Mouse (Mus musculus): ENCODE measurements around the gene Gm5678. TPM values are rescaled to one million over a fixed set of nuclear protein-coding genes. Genes with fewer than 3 reads are reported as not detected.
A peak's percentile ranks its signal among the peaks of the same experiment; 100 is the strongest.
"Not testable (repeated sequence)": the region's sequence is repeated elsewhere in the genome, so short reads cannot be mapped to it uniquely, and the experiment has no call there.

Gm5678 gene
- polyA plus RNA-seq, 1 experiment from 2014 or later: not detected

DNA sequence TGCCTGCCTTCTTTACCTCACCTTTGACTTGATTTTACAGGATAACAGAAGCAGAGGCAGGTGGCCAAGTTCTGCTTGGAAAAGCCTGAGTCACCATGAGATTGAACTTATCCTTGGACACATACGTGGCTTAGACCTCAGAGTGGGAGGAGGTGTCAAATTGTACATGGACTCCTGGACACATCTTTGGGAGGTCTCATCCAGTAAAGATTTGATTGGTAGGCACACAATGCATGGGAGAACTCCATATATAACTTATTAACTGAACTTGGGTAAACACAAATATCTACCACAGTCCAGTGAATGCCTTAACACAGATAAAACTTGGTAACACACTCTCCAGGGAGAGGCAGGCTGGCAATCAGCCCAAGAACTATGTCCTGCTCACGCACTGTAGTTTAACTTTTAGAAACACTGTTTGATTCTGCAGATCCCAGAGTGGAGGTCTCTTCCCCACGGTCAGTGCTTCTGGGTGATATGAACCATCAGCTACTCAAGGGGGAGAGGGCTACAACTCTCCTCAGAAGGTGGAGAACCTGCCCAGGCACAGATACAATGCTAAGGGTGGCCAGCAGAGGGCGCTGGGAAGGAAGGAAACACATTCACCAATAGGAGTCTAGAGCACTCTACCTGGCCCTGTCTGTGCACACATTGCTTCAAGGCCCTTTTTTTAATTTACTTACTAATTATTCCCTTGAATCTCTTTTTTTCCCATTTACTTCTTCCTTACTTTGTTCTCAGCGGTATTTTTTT is 12.6 kb upstream of the Gm5678 start:
- Histone ChIP-seq H3K9ac (ENCODE audit: low read depth, low read length) (no peak overlapping the region), H3K27ac (peak overlapping the region; percentile 31; the same call in 1 of the 2 replicates), H3K9me3 (replicated peaks; ENCODE audit: low read length) (no peaks in the 10 kb centered on the region), H3K36me3 (ENCODE audit: insufficient read depth, low read length) (no peaks in the 10 kb centered on the region), H3K27me3 (ENCODE audit: insufficient read depth, low read length) (no peaks in the 10 kb centered on the region), H3K4me1 (replicated peaks; ENCODE audit: insufficient read depth, low read length) (no peaks in the 10 kb centered on the region), H3K4me3 (replicated peaks; ENCODE audit: low read depth, low read length) (no peak overlapping the region), H3K4me2 (ENCODE audit: low read length) (no peak overlapping the region)
- ATAC-seq (replicated peaks; ENCODE audit: low FRiP score, low read depth) (peak; percentile 95), DNase-seq (ENCODE audit: low spot score) (peak; percentile 72)
- peak; percentile 85 for TF ChIP-seq CTCF (IDR thresholded peaks at IDR 0.05; ENCODE audit: low read depth)
- WGBS: 29% methylated on average over 5 of the region's 5 CpGs

DNA sequence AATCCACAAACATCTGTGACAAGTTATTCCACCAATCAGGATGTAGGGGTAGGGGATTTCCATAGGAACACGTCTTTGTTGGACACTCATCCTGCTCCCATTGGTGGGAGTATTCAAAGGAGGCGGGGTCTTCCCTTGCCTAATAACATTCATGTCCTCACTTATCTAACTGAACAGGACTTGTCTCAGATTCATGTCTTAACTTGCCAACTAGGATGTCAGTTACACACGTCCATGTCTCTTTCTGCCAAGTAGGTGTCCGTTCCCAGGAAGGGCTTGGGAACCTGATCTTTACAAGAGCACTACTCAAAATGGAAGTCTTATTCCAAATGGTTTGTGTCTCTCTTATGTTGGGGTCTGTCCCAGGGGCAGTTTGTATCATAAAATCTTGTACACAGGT is 4.1 kb upstream of the Gm5678 start:
- not testable (repeated sequence) for ATAC-seq (replicated peaks; ENCODE audit: low FRiP score, low read depth); H3K27me3 ChIP-seq (ENCODE audit: insufficient read depth, low read length); H3K4me1 ChIP-seq (replicated peaks; ENCODE audit: insufficient read depth, low read length); H3K9ac ChIP-seq (ENCODE audit: low read depth, low read length); H3K4me2 ChIP-seq (ENCODE audit: low read length); H3K4me3 ChIP-seq (replicated peaks; ENCODE audit: low read depth, low read length); DNase-seq (ENCODE audit: low spot score); H3K27ac ChIP-seq; H3K36me3 ChIP-seq (ENCODE audit: insufficient read depth, low read length); H3K9me3 ChIP-seq (replicated peaks; ENCODE audit: low read length)
- WGBS: 89% methylated on average over 4 of the region's 4 CpGs

GRCm38 (mm10) chr16:93624671-93625070 is 3.2 kb upstream of the Gm5678 start:
- H3K27me3 ChIP-seq (ENCODE audit: insufficient read depth, low read length): no peaks in the 10 kb centered on the region
- no peaks in the 10 kb centered on the region for H3K9me3 ChIP-seq (replicated peaks; ENCODE audit: low read length)
- DNase-seq (ENCODE audit: low spot score) (no peak), ATAC-seq (replicated peaks; ENCODE audit: low FRiP score, low read depth) (no peak)
- H3K36me3 ChIP-seq (ENCODE audit: insufficient read depth, low read length): no peaks in the 10 kb centered on the region
- no peak for TF ChIP-seq CTCF (IDR thresholded peaks at IDR 0.05; ENCODE audit: low read depth)
- no peak overlapping the region for H3K4me3 ChIP-seq (replicated peaks; ENCODE audit: low read depth, low read length)
- H3K4me2 ChIP-seq (ENCODE audit: low read length): no peak overlapping the region
- 73% methylated on average over 4 of the region's 4 CpGs for WGBS
- H3K4me1 ChIP-seq (replicated peaks; ENCODE audit: insufficient read depth, low read length): no peaks in the 10 kb centered on the region
- H3K27ac ChIP-seq: no peak overlapping the region
- H3K9ac ChIP-seq (ENCODE audit: low read depth, low read length): no peak overlapping the region

- H3K4me3 ChIP-seq (replicated peaks; ENCODE audit: low read depth, low read length): no peak overlapping the region
- H3K27me3 ChIP-seq (ENCODE audit: insufficient read depth, low read length): no peaks in the 10 kb centered on the region
- ATAC-seq (replicated peaks; ENCODE audit: low FRiP score, low read depth) (no peak; the same call in 1 of the 2 replicates), DNase-seq (ENCODE audit: low spot score) (peak; percentile 67)
- H3K9ac ChIP-seq (ENCODE audit: low read depth, low read length): no peak overlapping the region
- H3K36me3 ChIP-seq (ENCODE audit: insufficient read depth, low read length): no peaks in the 10 kb centered on the region
- H3K27ac ChIP-seq: no peak overlapping the region
- no peaks in the 10 kb centered on the region for H3K4me1 ChIP-seq (replicated peaks; ENCODE audit: insufficient read depth, low read length)
- WGBS: 6% methylated on average over 1 of the region's 1 CpGs
- no peak overlapping the region for H3K4me2 ChIP-seq (ENCODE audit: low read length)
- peak; percentile 73 for TF ChIP-seq CTCF (IDR thresholded peaks at IDR 0.05; ENCODE audit: low read depth)
- H3K9me3 ChIP-seq (replicated peaks; ENCODE audit: low read length): no peaks in the 10 kb centered on the region
These were observed 1.2 kb upstream of the Gm5678 start for GRCm38 (mm10) chr16:93626745-93627144.

DNA sequence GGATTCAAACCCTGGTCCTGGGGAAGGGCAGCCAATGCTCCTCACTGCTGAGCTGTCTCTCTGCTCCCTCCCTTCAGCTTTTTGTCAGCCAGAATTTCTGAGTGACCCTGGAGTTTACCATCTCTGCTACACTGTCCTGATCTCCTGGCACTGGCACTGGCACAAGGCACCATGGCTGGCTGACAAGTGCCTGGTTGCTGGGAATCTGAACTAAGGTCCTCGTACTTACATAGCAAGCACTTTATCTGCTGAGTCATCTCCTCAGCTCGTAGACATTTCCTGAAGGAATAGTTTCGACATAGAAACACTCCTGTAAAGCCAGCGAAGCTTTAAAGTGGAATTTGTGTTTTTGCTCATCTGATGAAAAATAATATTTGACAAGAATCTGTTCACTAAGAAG is 16.1 kb downstream of the Gm5678 start:
- Histone ChIP-seq H3K4me3 (replicated peaks; ENCODE audit: low read depth, low read length) (no peak overlapping the region), H3K27ac (no peak overlapping the region)
- no peak for DNase-seq (ENCODE audit: low spot score)

DNA sequence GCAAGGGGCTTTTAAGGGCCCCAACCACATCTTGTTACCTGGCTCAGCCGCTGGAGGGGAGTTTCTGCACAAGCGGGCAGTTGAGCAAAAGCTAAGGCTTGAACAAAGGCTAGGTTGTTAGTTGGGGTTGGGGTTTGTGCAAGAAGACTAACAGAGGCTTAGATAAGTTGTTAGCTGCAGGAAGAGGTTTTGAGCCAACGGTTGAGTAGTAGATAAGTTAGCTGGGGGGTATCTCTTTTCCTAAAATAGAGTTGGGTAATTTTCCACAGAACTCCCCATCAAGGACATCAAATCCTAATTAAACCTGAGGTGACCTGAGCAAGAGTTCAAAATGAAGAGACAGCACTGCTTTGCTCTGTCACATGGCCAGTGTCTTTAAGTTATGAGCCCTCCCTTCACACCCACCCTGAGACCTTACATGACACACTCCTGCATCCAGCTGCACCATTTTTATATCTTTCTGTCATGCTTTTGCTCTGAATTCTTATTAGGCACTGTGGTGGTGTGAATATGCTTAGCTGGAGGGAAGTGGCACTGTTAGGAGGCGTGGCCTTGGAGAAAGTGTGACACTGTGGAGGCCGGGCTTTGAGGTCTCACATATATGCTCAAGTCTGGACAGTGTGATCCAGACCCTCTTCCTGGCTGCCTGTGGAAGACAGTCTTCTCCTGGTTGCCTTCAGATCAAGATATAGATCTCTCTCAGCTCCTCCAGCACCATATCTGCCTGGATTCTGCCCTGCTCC is 20.7 kb downstream of the Gm5678 start:
- DNase-seq (ENCODE audit: low spot score) (no peak), ATAC-seq (replicated peaks; ENCODE audit: low FRiP score, low read depth) (no peak)
- H3K4me3 ChIP-seq (replicated peaks; ENCODE audit: low read depth, low read length): no peak overlapping the region
- H3K9ac ChIP-seq (ENCODE audit: low read depth, low read length): no peak overlapping the region
- no peaks in the 10 kb centered on the region for H3K4me1 ChIP-seq (replicated peaks; ENCODE audit: insufficient read depth, low read length)
- no peaks in the 10 kb centered on the region for H3K36me3 ChIP-seq (ENCODE audit: insufficient read depth, low read length)
- no peaks in the 10 kb centered on the region for H3K27me3 ChIP-seq (ENCODE audit: insufficient read depth, low read length)
- no peak for TF ChIP-seq CTCF (IDR thresholded peaks at IDR 0.05; ENCODE audit: low read depth)
- no peak overlapping the region for H3K4me2 ChIP-seq (ENCODE audit: low read length)
- 86% methylated on average over 5 of the region's 5 CpGs for WGBS
- H3K27ac ChIP-seq: no peak overlapping the region
- no peaks in the 10 kb centered on the region for H3K9me3 ChIP-seq (replicated peaks; ENCODE audit: low read length)

More for the DNA sequence above, 16.1 kb downstream of the Gm5678 start:
- Histone ChIP-seq H3K27me3 (ENCODE audit: insufficient read depth, low read length) (no peaks in the 10 kb centered on the region), H3K9me3 (replicated peaks; ENCODE audit: low read length) (no peaks in the 10 kb centered on the region), H3K4me1 (replicated peaks; ENCODE audit: insufficient read depth, low read length) (no peaks in the 10 kb centered on the region), H3K9ac (ENCODE audit: low read depth, low read length) (no peak overlapping the region), H3K4me2 (ENCODE audit: low read length) (no peak overlapping the region), H3K36me3 (ENCODE audit: insufficient read depth, low read length) (no peaks in the 10 kb centered on the region)
- ATAC-seq (replicated peaks; ENCODE audit: low FRiP score, low read depth): no peak
- TF ChIP-seq CTCF (IDR thresholded peaks at IDR 0.05; ENCODE audit: low read depth): no peak
- WGBS: 37% methylated on average over 4 of the region's 4 CpGs

All from kidney, postnatal 0 days (tissue).